Mouse (Mus musculus) embryo, embryonic 11.5 days (tissue): Measurements from ENCODE around the gene Mex3a.

Experiments used
- DNase-seq: peaks from one replicate; pipeline ENCODE4 v3.0.0-alpha.2; 2012; ENCODE audit warnings: low read depth, low spot score

Mex3a gene

DNA sequence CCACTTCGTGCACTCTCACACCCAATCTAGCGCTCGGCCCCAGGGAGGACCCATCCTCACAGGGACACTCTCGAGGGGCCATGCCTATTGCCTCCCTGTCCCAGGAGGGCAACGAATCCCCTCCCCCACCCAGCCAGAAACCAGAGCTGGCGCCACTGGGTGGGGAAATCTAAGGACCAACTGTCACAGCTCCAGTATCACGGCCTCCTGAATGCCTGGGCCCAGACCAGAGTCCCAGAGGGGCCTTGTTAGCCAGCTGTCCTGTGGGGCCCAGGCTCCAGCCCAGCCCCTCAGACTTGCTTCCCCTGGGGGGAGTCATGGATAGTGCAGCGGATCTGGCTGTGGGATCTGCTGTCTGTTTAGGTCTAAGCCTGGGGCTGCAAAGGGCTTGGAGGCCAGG lies 4.6 kb upstream of the Mex3a start:
- DNase-seq = no peak

DNA sequence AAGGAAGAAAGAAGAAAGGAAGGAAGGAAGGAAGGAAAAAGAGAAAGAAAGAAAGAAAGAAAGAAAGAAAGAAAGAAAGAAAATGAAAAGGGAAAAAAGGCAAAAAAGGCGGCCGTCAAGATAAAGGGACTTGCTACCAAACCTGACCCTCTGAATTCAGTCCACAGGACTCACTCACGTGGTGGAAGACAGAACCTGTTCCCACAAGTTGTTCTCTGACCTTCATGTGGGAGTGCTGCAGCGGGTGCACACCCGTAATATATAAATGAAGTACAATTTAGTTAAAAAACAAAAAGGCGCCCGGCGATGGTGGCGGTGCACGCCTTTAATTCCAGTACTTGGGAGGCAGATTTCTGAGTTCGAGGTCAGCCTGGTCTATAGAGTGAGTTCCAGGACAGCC lies 3.5 kb upstream of the Mex3a start:
- no peak for DNase-seq

DNA sequence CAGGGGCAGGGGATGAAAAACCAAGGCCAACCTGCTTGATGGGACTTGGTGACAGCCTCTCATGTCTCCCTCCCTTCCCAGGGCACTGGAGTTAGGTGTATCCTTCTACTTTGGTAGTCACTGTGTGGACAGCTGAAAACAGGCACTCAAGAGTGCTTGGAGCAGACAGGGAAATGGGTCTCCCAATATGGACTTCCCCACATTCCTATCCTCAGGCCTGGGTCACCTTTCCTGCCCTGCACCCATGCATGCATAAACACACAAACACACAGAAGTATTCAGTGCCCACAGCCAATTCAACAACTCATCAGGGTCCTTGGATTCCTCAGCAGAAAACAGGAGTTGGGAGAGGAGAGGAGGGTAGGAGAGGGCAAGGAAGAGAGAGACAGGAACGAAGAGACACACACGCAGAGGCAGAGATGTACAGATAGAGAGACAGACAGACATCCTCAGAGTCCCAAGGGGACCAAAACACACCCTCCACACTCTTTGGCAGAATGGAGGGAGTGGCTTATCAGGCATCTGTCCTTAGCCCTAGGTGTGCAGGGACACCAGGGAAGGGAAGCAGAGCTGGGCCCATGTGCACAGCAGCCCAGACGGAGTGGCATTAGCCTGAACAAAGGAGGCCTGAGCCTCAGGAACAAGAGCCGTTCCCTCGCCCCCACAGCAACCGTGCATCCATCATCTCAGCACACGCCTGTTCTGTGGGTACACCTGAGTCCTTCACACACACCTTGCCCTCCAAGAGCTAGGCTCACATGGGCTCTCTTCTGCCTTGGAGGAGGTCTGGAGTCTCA lies 2.8 kb upstream of the Mex3a start:
- DNase-seq = no peak

GRCm38 (mm10) chr3:88530082-88530864 lies 1.9 kb upstream of the Mex3a start:
- no peak for DNase-seq

- peak; percentile 88 for DNase-seq
These were observed 572 bp upstream of the Mex3a start for GRCm38 (mm10) chr3:88531348-88532298.

- no peak for DNase-seq
These were observed 705 bp downstream of the Mex3a start for GRCm38 (mm10) chr3:88532689-88533511.

- DNase-seq = no peak
These were observed 1.5 kb downstream of the Mex3a start for GRCm38 (mm10) chr3:88533706-88534105.

GRCm38 (mm10) chr3:88535005-88535404 lies 2.8 kb downstream of the Mex3a start:
- no peak for DNase-seq

DNA sequence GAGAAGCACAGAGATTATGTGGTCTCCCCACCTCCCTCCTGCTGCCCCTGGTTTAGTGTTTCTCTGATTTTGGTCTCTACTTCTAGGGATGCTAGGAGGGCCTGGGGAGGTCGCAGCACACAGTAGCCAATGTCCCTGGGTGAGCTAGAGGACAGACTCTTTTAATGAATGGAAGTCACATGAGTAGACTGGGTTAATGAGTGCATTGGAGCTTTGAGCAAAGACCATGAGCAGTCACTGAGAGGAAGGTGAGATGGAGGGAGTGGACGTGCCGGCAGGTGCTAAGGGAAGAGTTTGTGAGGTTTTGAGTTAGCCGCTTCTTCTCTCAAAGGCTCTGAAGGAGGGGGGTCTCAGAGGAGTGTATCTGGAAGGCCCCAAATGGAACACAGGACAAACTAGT lies 3.3 kb downstream of the Mex3a start:
- DNase-seq = no peak

DNA sequence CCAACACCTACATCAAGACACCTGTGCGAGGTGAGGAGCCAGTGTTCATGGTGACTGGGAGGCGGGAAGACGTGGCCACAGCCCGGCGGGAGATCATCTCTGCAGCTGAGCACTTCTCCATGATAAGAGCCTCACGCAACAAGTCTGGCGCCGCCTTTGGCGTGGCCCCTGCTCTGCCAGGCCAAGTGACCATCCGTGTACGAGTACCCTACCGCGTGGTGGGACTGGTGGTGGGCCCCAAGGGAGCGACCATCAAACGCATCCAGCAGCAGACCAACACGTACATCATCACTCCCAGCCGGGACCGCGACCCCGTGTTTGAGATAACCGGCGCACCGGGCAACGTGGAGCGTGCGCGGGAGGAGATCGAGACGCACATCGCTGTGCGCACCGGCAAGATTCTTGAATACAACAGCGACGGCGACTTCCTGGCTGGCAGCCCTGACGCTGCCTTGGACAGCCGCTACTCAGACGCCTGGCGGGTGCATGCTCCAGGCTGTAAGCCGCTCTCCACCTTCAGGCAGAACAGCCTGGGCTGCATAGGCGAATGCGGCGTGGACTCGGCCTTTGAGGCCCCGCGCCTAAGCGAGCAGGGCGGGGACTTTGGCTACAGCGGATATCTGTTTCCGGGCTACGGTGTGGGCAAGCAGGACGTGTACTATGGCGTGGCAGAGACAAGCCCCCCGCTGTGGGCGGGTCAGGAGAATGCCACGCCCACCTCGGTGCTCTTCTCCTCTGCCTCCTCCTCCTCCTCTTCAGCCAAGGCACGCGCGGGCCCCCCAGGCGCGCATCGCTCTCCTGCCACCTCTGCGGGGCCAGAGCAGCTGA lies 4.1 kb downstream of the Mex3a start:
- peak; percentile 63 for DNase-seq

DNA sequence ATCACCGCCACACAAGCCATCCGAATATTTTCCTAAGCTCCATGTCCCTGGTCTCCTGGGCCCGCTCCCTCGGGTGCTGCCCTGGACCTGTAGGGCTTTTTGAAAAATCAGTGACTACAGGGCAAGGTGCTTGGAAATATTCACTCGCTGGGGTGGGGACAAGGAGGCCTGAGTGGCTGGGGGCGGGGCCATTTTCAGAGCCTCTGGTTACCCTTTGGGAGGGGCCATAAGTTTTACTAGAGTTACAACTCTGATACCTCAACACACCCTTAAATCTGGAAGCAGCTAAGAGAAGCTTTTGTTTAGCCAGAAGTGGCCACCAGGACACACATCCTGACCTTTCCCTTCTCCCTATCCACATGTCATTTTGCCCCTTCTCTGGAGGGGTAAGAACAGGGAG lies 5.0 kb downstream of the Mex3a start:
- DNase-seq = no peak

- no peak for DNase-seq
These were observed 6.3 kb downstream of the Mex3a start for GRCm38 (mm10) chr3:88538271-88539145.

DNA sequence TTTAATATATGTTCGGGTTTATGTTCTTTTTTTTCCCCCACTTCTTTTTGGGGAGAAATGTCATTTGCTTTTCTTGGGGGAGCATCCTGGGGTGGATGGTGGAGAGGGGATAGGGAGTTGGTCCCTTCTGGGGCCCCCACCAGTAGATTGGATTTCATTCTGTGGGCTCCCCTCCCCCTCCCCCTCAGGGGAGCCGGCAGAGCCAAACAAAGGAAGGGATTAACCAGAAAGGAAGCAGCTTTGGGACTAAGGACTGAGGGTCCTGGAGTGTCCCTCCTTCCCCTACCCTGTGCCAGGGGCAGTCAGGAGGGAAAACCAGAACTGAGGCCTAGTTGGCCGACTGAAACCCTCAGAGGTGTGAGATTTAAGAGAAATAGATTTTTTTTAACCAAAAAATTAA lies 7.2 kb downstream of the Mex3a start:
- DNase-seq = no peak

DNA sequence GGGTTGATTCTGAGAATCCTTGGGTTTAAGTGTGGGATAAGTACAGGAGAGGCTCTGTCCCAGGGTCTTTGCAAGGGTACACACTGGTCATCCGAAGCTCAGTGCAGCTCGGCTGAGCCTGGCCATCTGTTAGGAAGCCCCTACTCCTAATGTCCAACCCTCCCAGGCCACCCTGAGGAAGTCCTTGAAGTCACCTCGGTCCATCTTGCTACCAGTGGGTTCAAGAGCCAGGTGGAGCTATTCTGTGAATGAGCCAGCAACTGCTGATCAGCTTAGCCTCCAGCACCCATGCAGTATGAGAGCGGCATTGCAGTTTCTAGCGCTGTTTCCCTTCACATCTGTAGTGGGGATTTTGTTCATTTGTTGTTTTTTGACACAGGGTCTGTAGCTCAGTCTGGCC lies 7.9 kb downstream of the Mex3a start:
- no peak for DNase-seq

- no peak for DNase-seq
These were observed 9.6 kb downstream of the Mex3a start for GRCm38 (mm10) chr3:88541622-88542401.

DNA sequence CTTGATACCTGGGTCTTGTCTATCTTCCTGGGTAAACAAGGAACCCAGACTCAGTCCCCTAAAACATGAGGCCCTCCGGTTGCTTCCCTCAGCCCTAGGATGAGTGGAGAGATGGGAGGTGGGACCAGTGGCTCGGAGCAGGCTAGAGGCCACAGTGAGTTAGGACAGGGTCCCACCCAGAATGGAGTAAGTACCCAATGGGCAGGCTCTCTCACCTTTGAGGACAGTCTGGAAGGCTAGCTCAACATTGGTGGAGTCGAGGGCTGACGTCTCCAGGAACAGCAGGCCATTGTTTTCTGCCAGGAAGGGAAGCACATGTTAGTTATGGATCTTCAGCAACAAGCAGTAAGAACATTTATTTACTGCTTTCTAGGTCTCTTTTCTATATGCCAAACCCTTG lies 10.3 kb downstream of the Mex3a start:
- no peak for DNase-seq

GRCm38 (mm10) chr3:88543174-88543573 lies 11.0 kb downstream of the Mex3a start:
- DNase-seq = no peak

- DNase-seq = no peak
These were observed 11.6 kb downstream of the Mex3a start for GRCm38 (mm10) chr3:88543651-88544410.
